Mouse (Mus musculus): Measurements from ENCODE around the gene Rab11a. TPM values are rescaled to one million over a fixed set of nuclear protein-coding genes. Genes with fewer than 3 reads are reported as not detected.

Gene Rab11a
- polyA plus RNA-seq, 1 experiment from 2014 or later = 335 TPM

GRCm38 (mm10) chr9:64764824-64765223, 27.3 kb upstream of the Rab11a start:
- no peak overlapping the region for H3K27ac ChIP-seq (ENCODE audit: low read length)
- no peaks in the 10 kb centered on the region for H3K4me1 ChIP-seq (ENCODE audit: control insufficient read depth, insufficient read depth, low read length)
- WGBS = 50% methylated on average over 2 of the region's 2 CpGs
- H3K9me3 ChIP-seq (replicated peaks; ENCODE audit: control insufficient read depth, low read length) = no peaks in the 10 kb centered on the region
- H3K4me3 ChIP-seq (ENCODE audit: low read length) = no peak overlapping the region
- H3K9ac ChIP-seq (ENCODE audit: low read length) = no peak overlapping the region
- no peak for ATAC-seq (replicated peaks; ENCODE audit: extremely low read depth, insufficient read depth, low FRiP score)
- H3K27me3 ChIP-seq (ENCODE audit: control insufficient read depth, insufficient read depth, low read length) = no peaks in the 10 kb centered on the region
- H3K36me3 ChIP-seq (ENCODE audit: control insufficient read depth, insufficient read depth) = no peaks in the 10 kb centered on the region
- no peak overlapping the region for H3K4me2 ChIP-seq (ENCODE audit: low read depth, low read length)

GRCm38 (mm10) chr9:64758052-64758451, 20.5 kb upstream of the Rab11a start:
- Histone ChIP-seq H3K4me1 (ENCODE audit: control insufficient read depth, insufficient read depth, low read length) (no peaks in the 10 kb centered on the region), H3K4me3 (ENCODE audit: low read length) (no peak overlapping the region), H3K36me3 (ENCODE audit: control insufficient read depth, insufficient read depth) (no peaks in the 10 kb centered on the region), H3K9ac (ENCODE audit: low read length) (no peak overlapping the region), H3K27me3 (ENCODE audit: control insufficient read depth, insufficient read depth, low read length) (no peaks in the 10 kb centered on the region), H3K9me3 (replicated peaks; ENCODE audit: control insufficient read depth, low read length) (no peaks in the 10 kb centered on the region), H3K4me2 (ENCODE audit: low read depth, low read length) (no peak overlapping the region), H3K27ac (ENCODE audit: low read length) (no peak overlapping the region)
- no peak for ATAC-seq (replicated peaks; ENCODE audit: extremely low read depth, insufficient read depth, low FRiP score)
- WGBS = 85% methylated on average over 14 of the region's 14 CpGs

GRCm38 (mm10) chr9:64752575-64752974, 15.0 kb upstream of the Rab11a start:
- no peaks in the 10 kb centered on the region for H3K36me3 ChIP-seq (ENCODE audit: control insufficient read depth, insufficient read depth)
- no peak overlapping the region for H3K4me2 ChIP-seq (ENCODE audit: low read depth, low read length)
- H3K4me3 ChIP-seq (ENCODE audit: low read length) = no peak overlapping the region
- H3K4me1 ChIP-seq (ENCODE audit: control insufficient read depth, insufficient read depth, low read length) = no peaks in the 10 kb centered on the region
- no peak for ATAC-seq (replicated peaks; ENCODE audit: extremely low read depth, insufficient read depth, low FRiP score)
- WGBS = 76% methylated on average over 5 of the region's 5 CpGs
- H3K9ac ChIP-seq (ENCODE audit: low read length) = no peak overlapping the region
- H3K27ac ChIP-seq (ENCODE audit: low read length) = no peak overlapping the region
- H3K9me3 ChIP-seq (replicated peaks; ENCODE audit: control insufficient read depth, low read length) = no peaks in the 10 kb centered on the region; the same call in 1 of the 2 replicates
- no peaks in the 10 kb centered on the region for H3K27me3 ChIP-seq (ENCODE audit: control insufficient read depth, insufficient read depth, low read length)

GRCm38 (mm10) chr9:64749314-64749713, 11.8 kb upstream of the Rab11a start:
- Histone ChIP-seq H3K36me3 (ENCODE audit: control insufficient read depth, insufficient read depth) (no peaks in the 10 kb centered on the region), H3K9ac (ENCODE audit: low read length) (no peak overlapping the region), H3K27me3 (ENCODE audit: control insufficient read depth, insufficient read depth, low read length) (no peaks in the 10 kb centered on the region), H3K4me3 (ENCODE audit: low read length) (no peak overlapping the region), H3K4me1 (ENCODE audit: control insufficient read depth, insufficient read depth, low read length) (no peaks in the 10 kb centered on the region), H3K4me2 (ENCODE audit: low read depth, low read length) (no peak overlapping the region), H3K9me3 (replicated peaks; ENCODE audit: control insufficient read depth, low read length) (no peaks in the 10 kb centered on the region; the same call in 1 of the 2 replicates), H3K27ac (ENCODE audit: low read length) (no peak overlapping the region)
- 64% methylated on average over 6 of the region's 6 CpGs for WGBS
- ATAC-seq (replicated peaks; ENCODE audit: extremely low read depth, insufficient read depth, low FRiP score) = no peak

DNA sequence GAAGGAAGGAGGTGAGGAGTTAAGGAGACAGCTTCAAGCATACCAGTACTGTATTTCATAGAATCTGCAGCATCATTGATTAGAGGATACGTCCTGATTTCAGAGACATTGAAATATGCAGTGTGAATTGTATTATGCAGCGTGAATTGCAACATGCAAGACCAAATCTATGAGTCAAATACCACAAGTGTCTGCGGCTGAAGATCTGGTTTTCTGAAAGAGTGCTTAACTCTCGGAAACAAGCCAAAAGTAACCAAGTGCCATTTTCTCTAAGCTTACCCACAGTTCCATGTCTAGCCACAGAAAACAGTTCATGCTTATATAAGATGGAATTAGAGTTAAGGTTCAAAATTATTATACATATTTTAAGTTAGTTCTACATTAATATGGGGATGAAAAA, 10.2 kb upstream of the Rab11a start:
- Histone ChIP-seq H3K27ac (ENCODE audit: low read length) (no peak overlapping the region), H3K27me3 (ENCODE audit: control insufficient read depth, insufficient read depth, low read length) (no peaks in the 10 kb centered on the region), H3K4me2 (ENCODE audit: low read depth, low read length) (no peak overlapping the region), H3K36me3 (ENCODE audit: control insufficient read depth, insufficient read depth) (no peaks in the 10 kb centered on the region), H3K4me3 (ENCODE audit: low read length) (no peak overlapping the region), H3K9me3 (replicated peaks; ENCODE audit: control insufficient read depth, low read length) (no peaks in the 10 kb centered on the region; the same call in 1 of the 2 replicates), H3K9ac (ENCODE audit: low read length) (no peak overlapping the region), H3K4me1 (ENCODE audit: control insufficient read depth, insufficient read depth, low read length) (no peaks in the 10 kb centered on the region)
- WGBS = 64% methylated on average over 4 of the region's 4 CpGs
- ATAC-seq (replicated peaks; ENCODE audit: extremely low read depth, insufficient read depth, low FRiP score) = no peak

GRCm38 (mm10) chr9:64742453-64742852, 4.9 kb upstream of the Rab11a start:
- Histone ChIP-seq H3K4me2 (ENCODE audit: low read depth, low read length) (no peak overlapping the region), H3K9ac (ENCODE audit: low read length) (no peak overlapping the region), H3K27me3 (ENCODE audit: control insufficient read depth, insufficient read depth, low read length) (no peaks in the 10 kb centered on the region), H3K4me1 (ENCODE audit: control insufficient read depth, insufficient read depth, low read length) (no peaks in the 10 kb centered on the region; the same call in 1 of the 2 replicates), H3K36me3 (ENCODE audit: control insufficient read depth, insufficient read depth) (no peaks in the 10 kb centered on the region), H3K27ac (ENCODE audit: low read length) (no peak overlapping the region), H3K4me3 (ENCODE audit: low read length) (no peak overlapping the region), H3K9me3 (replicated peaks; ENCODE audit: control insufficient read depth, low read length) (no peaks in the 10 kb centered on the region)
- WGBS = 55% methylated on average over 1 of the region's 1 CpGs
- no peak for ATAC-seq (replicated peaks; ENCODE audit: extremely low read depth, insufficient read depth, low FRiP score)

DNA sequence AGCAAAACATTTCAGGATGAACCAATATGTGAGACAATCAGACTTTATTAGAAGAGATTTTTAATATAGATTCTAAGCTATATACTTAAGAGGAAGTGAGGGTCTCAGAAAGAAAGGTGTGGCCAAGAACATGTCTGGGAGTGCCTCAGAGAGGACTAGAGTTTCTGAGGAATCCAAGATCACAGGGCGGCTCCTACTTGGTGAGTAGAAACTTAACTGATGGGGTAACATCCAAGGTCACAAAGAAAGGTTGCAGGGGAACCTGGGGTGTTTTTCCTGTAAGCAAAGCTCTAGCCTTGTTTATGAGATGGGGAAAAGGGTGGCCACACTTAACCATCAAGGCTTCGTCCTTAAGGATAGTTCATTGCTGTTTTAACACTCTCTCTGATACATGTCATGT, 1.4 kb upstream of the Rab11a start:
- Histone ChIP-seq H3K27ac (ENCODE audit: low read length) (no peak overlapping the region), H3K4me2 (ENCODE audit: low read depth, low read length) (no peak overlapping the region), H3K36me3 (ENCODE audit: control insufficient read depth, insufficient read depth) (no peaks in the 10 kb centered on the region), H3K27me3 (ENCODE audit: control insufficient read depth, insufficient read depth, low read length) (no peaks in the 10 kb centered on the region), H3K9me3 (replicated peaks; ENCODE audit: control insufficient read depth, low read length) (no peaks in the 10 kb centered on the region), H3K9ac (ENCODE audit: low read length) (no peak overlapping the region), H3K4me3 (ENCODE audit: low read length) (no peak overlapping the region), H3K4me1 (ENCODE audit: control insufficient read depth, insufficient read depth, low read length) (peaks cover 5% of the 10 kb centered on the region)
- 77% methylated on average over 2 of the region's 2 CpGs for WGBS
- no peak for ATAC-seq (replicated peaks; ENCODE audit: extremely low read depth, insufficient read depth, low FRiP score)

DNA sequence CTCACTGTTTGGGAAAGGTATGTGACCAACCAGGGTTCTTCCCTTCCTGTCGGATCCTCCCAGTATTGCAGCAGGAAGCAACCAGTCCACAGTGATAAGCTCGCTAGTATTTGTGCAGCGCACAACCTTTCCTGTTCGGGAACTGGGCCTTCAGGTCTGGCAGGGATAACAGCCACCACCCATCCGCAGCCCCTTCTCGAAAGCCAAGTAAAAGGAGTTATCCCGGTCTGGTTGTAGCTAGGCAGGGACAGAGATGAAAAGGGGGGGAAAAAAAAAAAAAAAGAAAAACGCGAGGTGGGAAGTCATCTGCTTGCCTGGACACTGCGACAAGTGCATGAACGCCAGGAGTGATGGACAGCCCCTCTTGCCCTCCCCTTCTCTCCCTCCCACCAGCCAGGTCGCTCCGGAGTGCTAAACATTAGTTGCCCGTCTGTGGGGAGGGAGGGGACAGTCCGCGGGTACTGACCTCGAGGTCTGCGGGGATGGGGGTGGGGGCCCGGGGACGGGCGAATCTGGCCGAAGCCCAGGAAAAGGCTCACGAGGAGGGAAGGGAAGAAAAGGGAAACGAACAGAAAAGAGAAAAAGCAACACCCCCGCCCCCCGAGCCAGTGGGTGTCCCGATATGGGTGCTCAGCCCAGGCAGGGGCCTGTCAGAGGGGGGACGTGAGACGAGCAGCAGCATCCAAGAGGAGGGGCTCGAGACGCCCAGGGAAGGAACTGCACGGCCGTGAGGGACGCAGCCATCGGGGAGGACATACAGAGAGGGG, 736 bp downstream of the Rab11a start:
- Histone ChIP-seq H3K9ac (ENCODE audit: low read length) (peak overlapping the region; percentile 98), H3K4me1 (ENCODE audit: control insufficient read depth, insufficient read depth, low read length) (peaks cover 6% of the 10 kb centered on the region), H3K4me3 (ENCODE audit: low read length) (peak overlapping the region; percentile 96), H3K27ac (ENCODE audit: low read length) (peak overlapping the region; percentile 97), H3K4me2 (ENCODE audit: low read depth, low read length) (peak overlapping the region; percentile 78), H3K27me3 (ENCODE audit: control insufficient read depth, insufficient read depth, low read length) (no peaks in the 10 kb centered on the region), H3K9me3 (replicated peaks; ENCODE audit: control insufficient read depth, low read length) (no peaks in the 10 kb centered on the region), H3K36me3 (ENCODE audit: control insufficient read depth, insufficient read depth) (no peaks in the 10 kb centered on the region)
- 1% methylated on average over 32 of the region's 35 CpGs for WGBS
- peak; percentile 63 for ATAC-seq (replicated peaks; ENCODE audit: extremely low read depth, insufficient read depth, low FRiP score)

DNA sequence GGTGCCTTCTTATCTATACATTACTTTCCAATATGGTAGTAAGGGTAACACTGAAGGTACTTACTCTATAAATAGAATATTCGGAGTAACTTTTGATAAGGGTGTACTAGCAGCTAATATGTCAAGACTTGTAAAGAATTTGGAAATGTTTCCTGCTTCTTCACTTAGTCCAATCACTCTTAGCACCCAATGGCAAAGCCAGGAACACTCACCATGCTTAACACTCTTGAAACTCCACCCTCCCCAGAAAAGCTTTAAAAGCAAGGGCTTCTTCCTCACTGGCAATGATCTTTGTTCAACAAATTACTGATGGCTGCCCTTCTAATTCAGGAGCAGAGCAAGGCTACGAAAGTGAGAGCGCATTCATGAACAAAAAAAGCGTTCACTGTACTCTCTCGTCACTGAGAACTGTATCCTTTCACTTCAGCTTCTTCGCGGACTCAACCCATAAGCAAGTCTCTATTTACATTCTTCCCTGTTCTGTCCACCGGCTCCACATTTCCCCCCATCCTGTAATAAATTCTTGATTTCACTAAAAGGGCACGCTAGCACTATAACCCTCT, 1.4 kb downstream of the Rab11a start:
- 1% methylated on average over 9 of the region's 9 CpGs for whole genome bisulfite sequencing
- H3K9ac ChIP-seq (ENCODE audit: low read length) = peak overlapping the region; percentile 98
- ATAC-seq (replicated peaks; ENCODE audit: extremely low read depth, insufficient read depth, low FRiP score) = no peak
- peaks cover 12% of the 10 kb centered on the region for H3K4me1 ChIP-seq (ENCODE audit: control insufficient read depth, insufficient read depth, low read length)
- H3K36me3 ChIP-seq (ENCODE audit: control insufficient read depth, insufficient read depth) = no peaks in the 10 kb centered on the region
- peak overlapping the region; percentile 97 for H3K27ac ChIP-seq (ENCODE audit: low read length)
- peak overlapping the region; percentile 78 for H3K4me2 ChIP-seq (ENCODE audit: low read depth, low read length)
- H3K9me3 ChIP-seq (replicated peaks; ENCODE audit: control insufficient read depth, low read length) = no peaks in the 10 kb centered on the region
- H3K27me3 ChIP-seq (ENCODE audit: control insufficient read depth, insufficient read depth, low read length) = no peaks in the 10 kb centered on the region
- H3K4me3 ChIP-seq (ENCODE audit: low read length) = peak overlapping the region; percentile 96
